Mouse (Mus musculus) heart, adult 11 months (tissue): ENCODE data around the gene Tmtc2.

Experiments used
- DNase-seq: peaks from one replicate; pipeline ENCODE4 v3.0.0; 2022

The Tmtc2 gene

DNA sequence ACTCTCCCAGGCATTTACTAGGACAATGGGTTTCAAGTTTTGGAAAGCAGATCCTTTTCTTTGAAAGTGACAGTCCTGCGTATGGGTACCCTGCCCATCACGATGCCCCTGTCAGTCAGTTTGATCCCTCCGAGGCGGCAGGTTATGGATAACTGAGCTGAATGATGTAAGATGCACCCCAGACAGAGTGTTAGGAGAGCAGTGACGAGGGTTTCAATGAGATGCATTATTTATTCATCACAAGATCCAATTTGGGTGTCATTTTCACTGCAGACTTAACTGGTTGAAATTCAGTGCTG is 171.8 kb downstream of the Tmtc2 start:
- no peak for DNase-seq

DNA sequence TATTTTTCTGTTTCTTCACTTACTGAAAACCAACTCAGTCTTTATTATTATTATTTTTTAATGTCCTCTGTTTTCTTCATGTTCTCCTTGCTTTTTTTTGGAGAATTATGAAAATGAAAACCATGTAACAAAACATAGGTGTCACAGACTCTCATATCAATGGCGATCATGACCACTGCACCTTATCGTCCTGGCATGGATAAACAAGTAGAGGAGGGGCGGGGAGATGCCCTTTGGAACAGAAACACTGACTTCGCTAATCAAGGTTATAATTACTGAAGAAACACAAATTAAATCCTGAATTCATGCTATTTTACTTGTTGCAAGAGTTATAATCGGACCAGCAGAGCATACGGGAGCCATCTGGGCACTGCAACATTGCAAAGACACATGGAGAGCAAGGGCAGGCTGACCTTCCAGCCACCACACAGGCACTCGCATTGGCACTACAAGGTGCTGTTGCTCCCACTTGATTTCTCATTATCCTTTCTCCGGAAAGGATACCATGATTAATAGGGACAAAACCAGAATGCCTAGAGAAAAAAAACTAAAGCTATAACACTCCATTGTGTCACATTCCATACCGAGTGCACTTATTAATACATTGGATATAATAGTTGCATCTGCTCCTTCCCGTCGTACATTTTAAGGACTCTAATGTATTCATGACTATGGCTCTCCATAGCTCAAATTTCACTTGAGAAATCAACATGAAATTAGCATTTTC is 172.3 kb downstream of the Tmtc2 start:
- no peak for DNase-seq

DNA sequence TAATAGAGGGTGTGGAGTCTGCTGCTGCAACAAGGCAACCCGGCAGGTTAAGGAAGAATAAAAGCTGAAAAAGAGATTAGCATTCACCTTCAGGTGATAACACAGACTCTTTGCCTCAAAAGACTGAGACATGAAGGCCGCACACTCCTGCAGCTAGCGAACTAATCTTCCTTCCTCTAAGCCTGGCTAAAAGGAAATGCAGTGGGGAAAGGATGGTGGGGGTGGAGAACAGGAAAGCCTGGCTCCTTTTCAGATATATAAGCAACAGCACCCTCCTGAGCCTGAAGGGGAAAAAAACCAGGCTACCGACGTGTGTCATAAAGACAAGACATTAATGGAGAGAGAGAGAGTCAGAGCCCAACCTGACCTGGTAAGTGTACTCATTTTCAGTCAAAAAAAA is 174.9 kb downstream of the Tmtc2 start:
- no peak for DNase-seq

DNA sequence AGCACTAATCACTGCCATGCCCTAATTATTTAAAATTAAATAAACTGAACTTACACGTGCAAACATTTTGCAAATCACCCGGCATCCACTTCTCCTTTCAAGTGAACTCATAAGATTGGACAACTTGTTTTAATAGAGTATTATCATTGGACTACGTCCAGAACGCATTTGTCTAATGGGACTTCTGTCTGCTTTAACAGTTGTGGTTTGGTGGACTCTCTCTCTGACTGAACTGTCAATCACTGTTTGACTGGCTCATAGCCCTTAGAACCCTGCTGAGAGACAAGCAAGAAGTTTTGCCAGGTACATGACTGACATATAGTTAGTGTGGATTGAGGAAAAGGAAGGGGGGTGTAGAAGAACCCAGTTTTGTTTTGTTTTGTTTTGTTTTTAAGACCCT is 190.2 kb downstream of the Tmtc2 start:
- no peak for DNase-seq

DNA sequence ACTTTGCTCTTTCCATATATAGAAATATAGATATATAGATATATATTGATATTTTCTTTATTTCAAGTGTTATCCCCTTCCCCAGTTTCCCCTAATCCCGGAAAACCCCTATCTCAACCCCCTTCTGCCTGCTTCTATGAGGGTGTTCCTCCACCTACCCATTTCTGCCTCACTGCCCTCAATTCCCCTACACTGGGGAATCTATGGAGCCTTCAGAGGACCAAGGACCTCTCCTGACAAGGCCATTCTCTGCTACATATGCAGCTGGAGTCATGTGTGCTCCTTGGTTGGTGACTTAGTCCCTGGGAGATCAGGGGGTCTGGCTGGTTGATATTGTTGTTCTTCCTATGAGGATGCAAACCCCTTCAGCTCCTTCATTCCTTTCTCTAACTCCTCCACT is 192.5 kb downstream of the Tmtc2 start:
- DNase-seq = no peak

DNA sequence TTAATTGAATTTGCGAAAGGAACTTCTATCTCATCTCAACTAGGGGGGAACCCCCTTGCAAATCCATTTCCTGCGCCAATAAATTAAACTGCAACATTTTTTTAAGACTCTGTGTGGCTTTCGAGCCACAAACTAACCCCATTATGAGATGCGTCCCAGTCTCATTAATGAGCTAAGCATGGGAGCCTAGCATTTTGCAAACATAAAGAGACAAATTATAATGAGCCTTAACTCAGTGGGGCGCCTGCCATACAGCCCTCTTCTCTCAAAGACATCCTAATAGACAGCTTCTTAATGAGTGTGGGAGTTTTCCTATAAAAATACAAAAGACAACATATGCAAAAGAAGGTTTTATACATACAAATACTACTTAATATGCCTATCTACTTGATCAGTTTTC is 193.0 kb downstream of the Tmtc2 start:
- no peak for DNase-seq

DNA sequence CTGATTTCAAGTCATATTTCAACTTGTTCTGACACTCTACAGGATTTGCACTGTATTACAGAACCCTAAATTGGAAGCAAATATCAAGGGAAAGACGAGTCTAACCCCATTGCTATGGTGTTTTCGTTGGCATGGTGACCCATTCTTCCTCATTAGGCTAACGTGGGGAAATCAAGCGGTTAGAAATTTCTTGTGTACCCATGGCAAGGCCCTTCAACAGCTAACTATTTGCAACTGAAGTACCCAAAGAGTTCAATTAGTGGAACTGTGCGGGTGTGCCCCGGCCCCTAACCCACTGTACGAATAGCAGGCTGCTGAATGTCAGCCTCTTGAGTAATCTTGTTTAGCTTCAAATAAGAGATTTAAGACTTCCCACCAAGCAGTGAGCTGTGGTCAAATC is 193.7 kb downstream of the Tmtc2 start:
- no peak for DNase-seq

DNA sequence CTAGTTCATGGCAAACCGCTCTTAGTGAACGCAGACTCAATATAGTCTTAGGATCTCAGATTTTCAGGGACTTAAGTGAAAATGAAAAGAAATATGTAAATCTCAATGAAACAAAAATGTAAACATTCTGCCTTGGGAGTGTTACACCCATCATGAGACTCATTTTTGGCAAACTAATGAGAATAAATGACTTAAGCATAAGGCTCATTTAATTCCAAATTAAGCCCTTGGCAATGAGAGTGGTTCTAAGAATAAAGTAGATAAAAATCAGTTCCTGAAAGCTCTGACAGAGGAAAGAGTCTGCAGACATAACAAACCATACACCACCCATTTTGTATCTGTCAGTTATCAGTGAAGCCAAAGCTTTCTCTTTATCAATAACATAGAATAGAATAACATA is 196.5 kb downstream of the Tmtc2 start:
- DNase-seq = no peak

DNA sequence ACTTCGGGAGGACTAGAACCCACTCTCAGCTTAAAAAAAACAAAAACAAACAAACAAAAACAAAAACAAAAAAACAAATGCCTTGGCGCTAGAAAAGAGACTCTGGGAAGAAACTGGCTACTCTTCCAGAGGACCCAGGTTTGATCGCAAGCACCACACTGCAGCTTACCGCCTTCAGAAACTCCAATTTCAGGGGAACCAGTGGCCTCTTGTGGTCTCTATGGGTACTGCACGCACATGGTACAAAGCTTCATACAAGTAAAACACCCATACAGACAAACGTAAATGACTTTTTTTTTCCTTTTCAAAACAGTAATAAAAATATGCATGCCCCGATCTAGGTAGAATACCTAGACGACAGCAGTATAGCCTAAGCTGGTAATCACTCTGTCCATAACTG is 201.0 kb downstream of the Tmtc2 start:
- DNase-seq = no peak

DNA sequence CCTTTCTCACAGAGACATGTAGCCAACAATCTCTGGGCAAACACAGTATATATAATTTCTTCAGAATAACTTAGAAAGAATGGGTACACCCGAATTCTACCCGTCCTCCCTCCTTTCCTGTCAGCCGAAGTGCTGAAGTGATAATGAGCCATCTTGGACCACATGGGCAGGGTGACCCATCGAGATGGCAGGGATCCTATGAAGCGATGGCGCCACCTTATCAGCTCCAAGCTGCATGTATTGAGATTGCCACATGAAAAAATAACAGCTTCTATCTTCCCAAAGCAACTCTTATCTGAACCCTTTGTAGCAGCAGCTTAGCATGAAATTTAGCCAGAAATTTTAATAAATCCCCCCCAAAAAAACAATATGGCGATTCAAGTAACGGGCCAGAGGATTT is 206.0 kb downstream of the Tmtc2 start:
- peak; percentile 90 for DNase-seq

DNA sequence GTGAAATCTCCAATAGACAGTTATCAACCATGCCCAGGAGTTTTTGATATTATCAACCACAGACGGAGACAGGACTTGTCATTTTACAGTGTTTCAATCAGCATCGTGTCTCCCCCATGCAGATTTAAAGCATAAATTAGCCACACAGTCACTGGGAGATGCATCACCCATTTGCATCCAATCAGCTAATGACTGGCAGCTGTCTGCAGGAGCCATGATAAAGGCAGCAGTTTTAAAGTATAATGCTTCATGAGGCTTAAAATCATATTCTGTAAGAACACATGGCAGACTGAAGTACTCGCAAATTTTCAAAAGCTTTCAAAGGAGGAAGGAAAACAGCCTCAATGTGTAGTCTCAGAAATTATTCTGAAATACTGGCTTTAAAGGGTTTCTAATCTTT is 209.8 kb downstream of the Tmtc2 start:
- DNase-seq = no peak

DNA sequence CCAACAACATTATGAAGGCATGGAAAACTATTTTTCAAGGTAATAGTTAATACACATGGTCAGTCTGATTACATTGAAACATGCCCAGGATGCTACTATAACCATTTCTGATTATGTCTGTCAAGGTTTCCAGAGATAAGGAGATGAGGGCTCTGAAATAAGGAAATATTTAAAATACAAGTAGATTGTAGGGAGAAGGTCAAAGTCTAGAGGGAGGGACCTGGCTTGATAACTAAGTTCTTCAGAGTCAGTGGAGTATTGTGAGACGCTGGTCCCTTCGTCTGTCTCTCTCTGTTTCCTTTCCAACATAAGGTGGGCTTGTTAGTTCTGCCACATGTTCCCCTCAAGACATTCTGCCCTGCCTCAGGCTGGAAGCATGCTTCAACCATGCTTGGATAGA is 223.9 kb downstream of the Tmtc2 start:
- DNase-seq = no peak

DNA sequence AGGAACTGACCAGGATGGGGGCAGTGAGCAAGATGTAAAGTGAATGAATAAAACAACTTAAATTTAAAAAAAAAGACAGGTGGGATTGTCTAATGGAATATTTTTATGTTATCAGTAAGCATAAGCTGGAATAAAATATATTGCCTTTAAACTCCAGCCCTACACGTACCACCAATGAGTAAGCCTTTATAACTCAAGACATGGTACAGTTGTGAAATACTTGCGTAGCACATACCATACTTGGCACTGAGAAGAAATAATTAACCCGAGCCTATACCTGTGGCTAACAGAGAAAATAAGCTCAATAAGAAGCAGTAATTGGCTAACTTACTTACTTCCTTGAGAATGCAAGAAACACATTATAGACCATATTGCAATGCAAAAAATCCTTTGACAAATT is 228.3 kb downstream of the Tmtc2 start:
- DNase-seq = no peak

DNA sequence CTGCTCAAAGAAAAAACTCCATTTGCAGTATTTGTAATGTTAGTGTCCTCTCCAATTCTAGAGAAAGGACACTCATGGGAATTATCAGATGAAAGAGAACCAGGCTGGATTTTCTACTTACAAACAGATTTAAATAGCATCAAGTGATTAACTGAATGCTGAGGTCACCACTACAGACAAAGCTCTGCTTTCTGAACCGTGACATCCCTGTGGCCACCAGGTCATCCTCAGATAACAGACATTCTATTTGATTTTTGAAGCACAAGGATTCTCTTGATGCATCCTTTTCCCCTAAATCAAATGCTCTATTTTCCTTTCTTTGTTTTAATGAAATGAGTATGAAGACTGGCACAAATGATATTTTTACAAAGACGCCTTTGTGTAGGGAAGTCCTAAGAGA is 241.4 kb downstream of the Tmtc2 start:
- no peak for DNase-seq

DNA sequence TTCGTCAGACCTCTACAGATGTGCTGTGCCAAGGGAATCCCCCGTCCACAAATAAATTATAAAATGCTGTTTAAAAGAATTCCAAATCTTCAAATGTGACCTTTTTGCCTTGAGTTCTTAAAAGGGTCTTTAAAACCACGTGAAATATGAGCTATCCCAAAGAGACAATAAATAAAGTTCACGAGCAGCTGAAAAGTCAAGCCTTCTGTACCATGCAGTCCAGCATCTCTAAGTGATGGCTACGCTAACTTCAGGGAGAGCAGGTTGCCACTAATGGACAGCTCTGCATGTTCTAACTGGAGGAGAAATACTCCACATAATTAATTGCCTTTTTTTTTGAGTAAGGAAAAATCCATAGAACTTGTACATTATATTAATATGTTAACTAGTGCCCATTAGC is 243.9 kb downstream of the Tmtc2 start:
- no peak for DNase-seq

DNA sequence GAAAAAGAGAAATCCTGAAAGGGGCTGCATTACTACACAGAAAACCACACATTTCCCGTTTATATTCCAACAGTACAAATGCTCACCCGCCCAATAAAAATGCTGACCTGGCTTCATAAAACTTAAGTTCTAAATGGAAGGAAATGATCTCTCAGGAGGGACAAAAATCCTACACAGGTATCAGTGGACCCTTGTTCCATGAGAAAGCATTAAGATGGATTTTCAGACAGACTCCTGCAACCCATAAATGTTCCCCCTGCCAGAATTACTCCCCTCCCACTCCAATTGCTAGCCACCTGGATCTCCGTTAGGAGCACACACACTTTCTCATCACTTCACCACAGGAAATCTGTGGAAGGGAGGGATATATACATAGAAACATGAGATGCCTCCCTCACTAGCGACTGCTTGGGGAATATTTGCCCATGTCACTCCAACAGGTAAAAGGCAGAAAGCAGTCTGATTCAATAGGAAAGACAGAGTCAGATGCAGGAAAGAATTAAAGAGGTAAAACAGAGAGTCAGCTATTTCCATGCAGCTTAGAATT is 250.5 kb downstream of the Tmtc2 start:
- no peak for DNase-seq

DNA sequence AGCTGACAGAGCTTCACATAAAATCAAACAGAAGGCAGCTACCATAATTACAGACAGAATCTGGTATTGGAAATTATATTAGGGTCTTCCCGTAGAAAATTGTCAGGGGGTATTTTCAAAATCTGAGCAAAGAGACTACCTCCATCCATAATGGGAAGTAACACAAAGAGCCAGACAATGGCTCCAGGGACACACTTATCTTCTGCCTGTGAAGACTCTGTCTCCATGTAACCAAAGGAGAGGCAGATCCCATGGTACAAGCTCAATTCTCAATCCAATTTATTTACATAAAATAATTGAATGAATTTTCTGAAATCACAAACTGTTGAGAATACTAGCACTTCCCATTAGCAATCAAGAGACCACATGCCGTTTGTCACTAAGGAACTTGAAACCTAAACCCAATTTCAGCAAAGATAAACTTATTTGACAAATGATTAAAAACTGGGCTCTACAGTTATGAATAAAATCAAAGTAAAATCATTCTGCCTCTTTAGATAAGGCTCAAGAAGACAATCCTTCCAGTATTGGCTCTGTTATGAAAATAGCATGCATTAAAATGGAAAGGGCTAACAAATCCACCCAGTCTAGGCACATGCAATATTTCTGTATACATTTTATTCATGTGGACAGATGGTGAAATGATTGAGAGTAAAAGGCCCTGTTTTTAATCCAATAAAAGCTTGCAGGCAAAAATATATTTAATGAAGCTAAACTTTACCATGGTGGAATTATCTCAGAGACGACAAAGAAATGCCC is 254.8 kb downstream of the Tmtc2 start:
- DNase-seq = no peak

DNA sequence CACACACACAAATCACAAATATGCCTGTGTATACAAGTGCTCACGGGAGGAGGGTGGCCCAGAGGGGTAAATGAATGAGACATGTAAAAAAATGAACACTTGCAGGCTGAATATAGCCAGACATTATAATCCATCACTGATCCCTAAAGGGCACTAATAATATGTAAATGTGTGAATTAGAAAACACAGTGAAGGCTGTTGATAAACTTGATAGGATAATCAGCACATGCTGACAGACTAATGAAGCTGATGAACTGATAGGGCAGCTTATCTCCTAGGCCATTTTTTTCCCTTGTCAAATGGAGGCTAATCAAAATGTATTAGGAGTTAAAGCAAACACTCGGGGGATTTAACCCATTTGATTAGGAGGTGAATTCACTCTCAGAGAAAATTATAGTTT is 255.4 kb downstream of the Tmtc2 start:
- DNase-seq = no peak

DNA sequence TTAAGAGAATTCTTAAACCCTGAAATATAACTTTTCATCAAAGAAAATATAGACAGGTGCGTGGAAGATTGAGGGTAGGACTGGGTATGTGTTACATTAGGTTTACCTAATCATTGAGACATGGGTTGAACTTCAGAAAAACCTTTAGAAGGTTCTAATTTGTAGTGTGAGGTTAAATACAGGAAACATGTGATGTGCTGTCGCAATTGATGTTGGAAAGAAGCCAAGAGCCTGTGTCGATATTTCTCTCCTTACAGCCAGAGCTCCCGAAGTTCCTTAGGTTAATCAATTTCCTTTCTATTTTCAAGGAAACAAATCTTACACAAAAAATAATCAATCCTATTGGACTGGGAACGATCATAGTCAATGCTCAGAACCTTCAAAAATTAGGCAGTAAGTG is 261.3 kb downstream of the Tmtc2 start:
- DNase-seq = no peak

DNA sequence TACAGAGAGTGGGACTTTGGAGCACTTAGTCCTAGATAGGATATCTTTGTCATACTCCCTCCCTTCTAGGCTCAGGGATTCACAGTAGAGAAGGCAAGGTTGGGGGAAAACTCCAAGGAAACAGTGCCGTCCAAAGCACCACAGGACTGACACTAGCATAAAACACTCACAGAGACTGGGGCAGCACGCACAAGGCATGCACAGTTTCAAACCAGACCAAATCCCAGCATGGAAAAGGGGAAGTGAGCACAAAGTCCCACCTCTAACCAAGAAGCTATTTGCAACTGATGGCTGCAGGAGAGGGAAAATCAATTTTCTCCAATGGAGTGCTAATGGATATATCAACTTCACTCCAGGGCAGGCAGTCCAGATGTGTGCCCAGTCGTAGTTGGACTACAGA is 276.7 kb downstream of the Tmtc2 start:
- peak; percentile 76 for DNase-seq

DNA sequence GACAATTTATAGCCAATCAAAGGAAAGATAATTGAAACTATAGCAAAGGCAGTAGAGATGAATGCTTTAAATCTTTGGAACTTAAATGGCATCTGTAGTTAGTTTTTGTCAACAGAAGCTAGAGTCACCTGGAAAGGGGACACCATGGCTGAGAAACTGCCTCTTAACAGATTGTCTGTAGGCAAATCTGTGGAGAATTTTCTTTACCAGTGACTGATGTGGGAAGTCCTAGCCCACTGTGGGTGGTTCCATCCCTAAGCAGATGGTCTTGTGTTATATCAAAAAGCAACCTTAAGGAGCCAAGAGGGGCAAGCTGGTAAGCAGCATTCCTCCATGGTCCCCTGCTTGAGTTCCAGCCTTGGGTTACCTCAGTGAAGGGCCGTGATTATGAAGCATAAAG is 281.3 kb downstream of the Tmtc2 start:
- no peak for DNase-seq

DNA sequence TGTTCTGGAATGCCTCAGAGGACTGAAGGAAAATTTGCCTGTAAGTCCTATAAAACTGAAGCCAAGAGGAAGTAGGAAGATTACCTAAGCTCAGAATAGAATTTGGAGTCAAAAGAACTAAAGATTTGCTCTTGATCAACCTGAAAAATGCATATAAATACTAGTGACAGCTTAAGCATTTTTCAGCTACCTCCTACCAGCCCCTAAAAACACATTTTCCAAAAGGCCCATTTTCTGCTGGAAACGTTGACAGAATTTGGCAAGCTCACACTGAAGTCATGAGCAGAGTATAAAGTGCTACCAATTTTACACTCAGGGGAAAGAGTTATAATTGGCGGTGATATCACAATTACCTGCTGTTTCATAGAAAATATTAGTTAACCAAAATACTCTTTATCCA is 285.8 kb downstream of the Tmtc2 start:
- DNase-seq = no peak

DNA sequence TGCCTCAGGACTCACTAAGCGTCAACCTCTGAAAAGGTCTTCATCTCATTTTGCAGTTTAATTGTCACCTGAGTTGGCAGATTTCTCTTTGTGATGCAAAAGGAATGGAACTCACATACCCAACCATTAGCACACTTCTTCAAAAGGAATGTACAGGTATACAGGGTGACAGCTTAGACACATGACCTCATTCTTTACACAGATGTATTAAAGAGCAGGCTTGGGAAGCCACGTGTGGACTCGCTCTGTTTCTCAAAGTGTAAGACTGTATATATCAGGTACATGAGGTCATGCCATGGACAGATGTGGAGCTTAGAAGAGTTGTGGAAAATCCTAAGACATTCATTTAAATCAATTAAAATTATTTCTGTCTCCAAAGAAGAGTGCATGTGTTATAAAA is 286.7 kb downstream of the Tmtc2 start:
- DNase-seq = no peak

DNA sequence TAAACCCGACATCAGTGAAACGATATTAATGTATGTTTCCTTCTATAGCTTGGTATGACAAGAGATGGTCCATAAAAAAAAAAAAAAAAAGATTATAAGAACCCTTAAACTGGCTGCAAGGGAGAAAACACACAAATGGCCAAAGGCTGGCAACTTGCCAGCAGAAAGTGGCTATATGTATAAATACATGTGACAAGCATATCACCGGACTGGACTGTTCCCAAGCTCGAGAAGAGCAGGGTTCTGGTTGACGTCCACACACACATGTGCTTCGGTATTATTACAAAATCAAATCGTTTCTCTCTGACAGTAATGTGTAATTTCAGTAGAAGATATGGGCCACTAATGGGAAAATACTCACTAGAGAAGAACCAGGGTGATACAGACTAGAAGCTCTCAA is 287.2 kb downstream of the Tmtc2 start:
- no peak for DNase-seq

DNA sequence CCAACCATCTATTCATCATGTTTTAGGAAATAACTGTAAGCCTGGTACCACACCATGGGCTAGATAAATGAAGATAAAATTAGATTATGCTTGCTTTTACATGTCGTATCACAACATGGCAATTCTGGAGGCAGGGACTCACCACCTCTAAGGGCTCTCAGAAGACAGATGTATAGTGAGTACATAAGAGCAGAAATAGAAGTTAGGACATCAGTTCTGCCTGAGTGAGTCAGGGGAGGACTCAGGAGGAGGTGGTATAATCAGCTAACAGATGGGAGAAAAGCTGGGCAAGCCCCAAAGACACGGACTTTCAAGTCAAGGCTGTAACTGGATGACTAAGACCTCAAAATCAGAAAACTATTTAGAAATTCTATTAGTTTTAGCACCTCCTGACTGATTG is 288.0 kb downstream of the Tmtc2 start:
- no peak for DNase-seq
